In the genomic region with DNA sequence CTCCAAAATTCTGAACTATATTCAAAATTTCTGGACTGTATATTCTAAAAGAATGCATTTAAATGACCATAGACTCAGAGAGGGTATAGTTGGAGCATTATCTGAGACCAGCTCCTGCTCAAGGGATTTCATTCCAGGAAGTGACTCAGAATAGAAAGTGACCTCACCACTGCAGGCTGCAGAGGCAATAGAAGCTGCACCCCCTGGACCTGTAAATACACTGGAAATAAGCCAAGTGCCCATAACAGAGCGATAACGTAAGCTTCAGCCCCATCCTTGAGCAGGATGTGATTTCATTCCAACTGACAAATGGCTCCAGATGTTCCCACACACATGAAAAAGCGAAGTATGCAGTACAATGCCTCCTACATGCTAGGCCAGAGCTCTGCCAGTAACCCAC, we compare ENCODE assay signal across 9 mouse cellular contexts. TPM values are rescaled to one million over a fixed set of nuclear protein-coding genes. Genes with fewer than 3 reads are reported as not detected.
DNase-seq lines count a peak whose midpoint lies in the region; ATAC-seq lines count a peak whose summit lies in the region.
"Had no signal": no experiment of that assay in that cellular context is flagged by ENCODE, and none has a peak within 500 bp of the region (broad histone marks: within the 10 kb centered on the region; RNA-seq: fewer than 3 reads in every experiment).

No protein-coding gene starts in this region.

- no peak overlapping the region for H3K4me3 ChIP-seq in embryonic facial prominence, embryonic 12.5 days
- H3K4me3 ChIP-seq in intestine, embryonic 16.5 days (ENCODE audit: low read length) = no peak overlapping the region
- no peak overlapping the region for H3K4me3 ChIP-seq in forebrain, embryonic 11.5 days (ENCODE audit: low read depth, low read length)
- H3K4me3 ChIP-seq: hindbrain, embryonic 15.5 days had no signal

- 0 out of 2 replicates have a peak, but pooled peaks have one; percentile 28 for ATAC-seq in embryonic facial prominence, embryonic 12.5 days (ENCODE audit: insufficient number of reproducible peaks, insufficient read depth, low FRiP score, low TSS enrichment)
- peak; percentile 91 for ATAC-seq in intestine, embryonic 16.5 days
- ATAC-seq in forebrain, embryonic 11.5 days (replicated peaks; ENCODE audit: low FRiP score) = no peak

- no peaks in the 10 kb centered on the region for H3K27me3 ChIP-seq in embryonic facial prominence, embryonic 12.5 days
- H3K27me3 ChIP-seq in intestine, embryonic 16.5 days (replicated peaks; ENCODE audit: control insufficient read depth, insufficient read depth, low read length) = no peaks in the 10 kb centered on the region
- H3K27me3 ChIP-seq in forebrain, embryonic 11.5 days (ENCODE audit: control insufficient read depth, insufficient read depth, low read length) = no peaks in the 10 kb centered on the region
- H3K27me3 ChIP-seq: hindbrain, embryonic 15.5 days had no signal

- 0 out of 2 replicates have a peak overlapping the region, but pooled peaks have one; percentile 5 for H3K27ac ChIP-seq in embryonic facial prominence, embryonic 12.5 days
- no peak overlapping the region; the same call in 1 of the 2 replicates for H3K27ac ChIP-seq in intestine, embryonic 16.5 days (ENCODE audit: low read length)
- H3K27ac ChIP-seq in forebrain, embryonic 11.5 days (ENCODE audit: low read depth, low read length) = no peak overlapping the region
- H3K27ac ChIP-seq: hindbrain, embryonic 15.5 days had no signal

- no peaks in the 10 kb centered on the region for H3K4me1 ChIP-seq in embryonic facial prominence, embryonic 12.5 days
- H3K4me1 ChIP-seq in intestine, embryonic 16.5 days (ENCODE audit: control insufficient read depth, insufficient read depth, low read length) = peaks cover 3% of the 10 kb centered on the region; the same call in 1 of the 2 replicates
- no peaks in the 10 kb centered on the region for H3K4me1 ChIP-seq in forebrain, embryonic 11.5 days (replicated peaks; ENCODE audit: control insufficient read depth, insufficient read depth, low read length)
- H3K4me1 ChIP-seq: hindbrain, embryonic 15.5 days had no signal

- DNase-seq in kidney, adult 11 months = peak; percentile 49
- no peak for DNase-seq in kidney, adult 18-20 months
- peak; percentile 40 to 44 for DNase-seq in lung, postnatal 4 days
- no peak for DNase-seq in urinary bladder, postnatal 36 days (ENCODE audit: low spot score in 2 of 2)
- no peak for DNase-seq in right cerebral cortex, postnatal 14 days
- DNase-seq in forebrain, embryonic 11.5 days (ENCODE audit: low spot score) = no peak

- no peak overlapping the region for H3K4me2 ChIP-seq in embryonic facial prominence, embryonic 12.5 days (replicated peaks)
- no peak overlapping the region for H3K4me2 ChIP-seq in intestine, embryonic 16.5 days (ENCODE audit: low read depth, low read length)
- H3K4me2 ChIP-seq in forebrain, embryonic 11.5 days (ENCODE audit: low read depth, low read length, severe bottlenecking) = no peak overlapping the region
- H3K4me2 ChIP-seq: hindbrain, embryonic 15.5 days had no signal

- no peak overlapping the region for H3K9ac ChIP-seq in embryonic facial prominence, embryonic 12.5 days
- no peak overlapping the region for H3K9ac ChIP-seq in intestine, embryonic 16.5 days (ENCODE audit: low read depth, low read length)
- H3K9ac ChIP-seq in forebrain, embryonic 11.5 days (ENCODE audit: low read length) = no peak overlapping the region
- H3K9ac ChIP-seq: hindbrain, embryonic 15.5 days had no signal

- H3K9me3 ChIP-seq in embryonic facial prominence, embryonic 12.5 days = no peaks in the 10 kb centered on the region
- no peaks in the 10 kb centered on the region for H3K9me3 ChIP-seq in intestine, embryonic 16.5 days (ENCODE audit: control insufficient read depth, low read length)
- H3K9me3 ChIP-seq in forebrain, embryonic 11.5 days (ENCODE audit: control insufficient read depth, low read length) = no peaks in the 10 kb centered on the region
- H3K9me3 ChIP-seq: hindbrain, embryonic 15.5 days had no signal

- no peaks in the 10 kb centered on the region for H3K36me3 ChIP-seq in embryonic facial prominence, embryonic 12.5 days
- no peaks in the 10 kb centered on the region for H3K36me3 ChIP-seq in intestine, embryonic 16.5 days (ENCODE audit: control insufficient read depth, insufficient read depth, low read length)
- H3K36me3 ChIP-seq in forebrain, embryonic 11.5 days (ENCODE audit: control insufficient read depth, insufficient read depth, low read length) = no peaks in the 10 kb centered on the region
- H3K36me3 ChIP-seq: hindbrain, embryonic 15.5 days had no signal

- 46% methylated on average over 3 of the region's 3 CpGs for WGBS in embryonic facial prominence, embryonic 12.5 days
- WGBS in intestine, embryonic 16.5 days = 24% methylated on average over 3 of the region's 3 CpGs
- WGBS in forebrain, embryonic 11.5 days = 78% methylated on average over 3 of the region's 3 CpGs

RNA-seq across cellular contexts. Expression of a gene that starts 14.3 kb away (rescaled TPM):
- 0.11 and 0.12 TPM in 2 replicates for polyA plus RNA-seq in embryonic facial prominence, embryonic 12.5 days (2016; fragmentation: Nextera tagmentation; extraction: Ambion mirVana)
- polyA plus RNA-seq in intestine, embryonic 16.5 days (2015; fragmentation: Nextera tagmentation; extraction: Ambion mirVana) = 0.09 and 0.12 TPM in 2 replicates
- 0.13 and 0.24 TPM in 2 replicates for polyA plus RNA-seq in forebrain, embryonic 11.5 days (2014; fragmentation: Nextera tagmentation; extraction: Ambion mirVana)

Comparison
In these comparisons a context has a peak if more than half of its experiments do, and no peak if none do; other contexts are left out.
1. DNase-seq: peak in kidney, adult 11 months (single experiment) and lung, postnatal 4 days (2 of 2); none in kidney, adult 18-20 months (single experiment), urinary bladder, postnatal 36 days (0 of 2), right cerebral cortex, postnatal 14 days (single experiment) and forebrain, embryonic 11.5 days (single experiment).